Mouse (Mus musculus) ZHBTc4 (cell line): ENCODE measurements around the gene Fam205a3.
"Not testable (repeated sequence)": the region's sequence is repeated elsewhere in the genome, so short reads cannot be mapped to it uniquely, and the experiment has no call there.

Experiments
- DNase-seq: peaks from one replicate; pipeline ENCODE4 v3.0.0-alpha.2; 2011; ENCODE audit warnings: low read depth, low spot score

Gene Fam205a3

GRCm38 (mm10) chr4:42318034-42318433, at the start of gene Fam205a3:
Gene Fam205a3 (plus strand): TSS chr4:42318334.
- not testable (repeated sequence) for DNase-seq

- not testable (repeated sequence) for DNase-seq
Observed at GRCm38 (mm10) chr4:42293967-42294366, 24.2 kb upstream of the Fam205a3 start, which contains the start of gene Gm21953. Gene Gm21953 (plus strand): TSS chr4:42294267.
